Mouse (Mus musculus) midbrain, postnatal 0 days (tissue): ENCODE results near the gene Dcaf7. TPM values are rescaled to one million over a fixed set of nuclear protein-coding genes. Genes with fewer than 3 reads are reported as not detected.

Experiments used
- ATAC-seq: fragments of 200-750 bp; cut with Nextera tagmentation; 2 replicates; pipeline ENCODE4 v1.8.0; 2017; ENCODE audit warnings: moderate number of reproducible peaks, mild to moderate bottlenecking, moderate TSS enrichment, moderate library complexity; ENCODE audit not compliant: low FRiP score
- DNase-seq: peaks from one replicate; pipeline ENCODE4 v3.0.0-alpha.2; 2015; ENCODE audit warnings: low spot score
- H3K27ac ChIP-seq: fragments of 300-500 bp; sonication (generic); 2 replicates; pipeline ENCODE4 v1.5.1; 2014; ENCODE audit warnings: low read depth, mild to moderate bottlenecking, low read length, mixed read lengths
- H3K27me3 ChIP-seq: fragments of 300-500 bp; sonication (generic); 2 replicates; pipeline ENCODE4 v1.6.1; 2014; ENCODE audit warnings: low read length, control low read depth, mixed read lengths; ENCODE audit not compliant: insufficient read depth
- H3K36me3 ChIP-seq: fragments of 300-500 bp; sonication (generic); 2 replicates; pipeline ENCODE4 v1.6.1; 2014; ENCODE audit warnings: low read length, control low read depth, mixed read lengths; ENCODE audit not compliant: insufficient read depth
- H3K4me1 ChIP-seq: fragments of 300-500 bp; sonication (generic); 2 replicates; pipeline ENCODE4 v1.6.1; 2014; ENCODE audit warnings: mild to moderate bottlenecking, control low read depth, antibody characterized with exemption, low read length, mixed read lengths; ENCODE audit not compliant: insufficient read depth
- H3K4me2 ChIP-seq: fragments of 300-500 bp; sonication (generic); 2 replicates; pipeline ENCODE4 v1.6.1; 2014; ENCODE audit warnings: low read depth, mild to moderate bottlenecking, low read length, mixed read lengths; ENCODE audit not compliant: poor library complexity, severe bottlenecking
- H3K4me3 ChIP-seq: fragments of 300-500 bp; sonication (generic); 2 replicates; pipeline ENCODE4 v1.5.1; 2014; ENCODE audit warnings: low read depth, mild to moderate bottlenecking, low read length, moderate library complexity
- H3K9ac ChIP-seq: fragments of 300-500 bp; sonication (generic); replicated peaks from 2 replicates; pipeline ENCODE4 v1.6.1; 2014; ENCODE audit warnings: mild to moderate bottlenecking, low read length, moderate library complexity, mixed read lengths; ENCODE audit not compliant: poor library complexity, severe bottlenecking
- H3K9me3 ChIP-seq: fragments of 300-500 bp; sonication (generic); 2 replicates; pipeline ENCODE4 v1.6.1; 2016; ENCODE audit warnings: low read length, control low read depth
- CTCF ChIP-seq: IDR thresholded peaks from 2 replicates; pipeline ENCODE4 v1.5.1; 2016; ENCODE audit warnings: antibody characterized with exemption, mild to moderate bottlenecking
- WGBS: fragments of 180-500 bp; shearing (Covaris S2); extraction: QIAGEN DNeasy Blood & Tissue Kit; methylation state at CpG from one replicate; pipeline ENCODE4 v1.1.7; 2014; 5-methylcytosine and 5-hydroxymethylcytosine counted together
- polyA plus RNA-seq: library from polyadenylated mRNA; unstranded; fragments of >200 nt; fragmentation: Nextera tagmentation; extraction: Ambion mirVana; gene quantifications from 2 replicates; pipeline ENCODE4 v1.2.1, GENCODE M21; 2015
- total RNA-seq: library from RNA; depleted of rRNA; stranded (reverse); fragments of >200 nt; gene quantifications from 2 replicates; pipeline ENCODE4 v1.2.3, GENCODE M21; 2014

Dcaf7 gene
- total and polyA plus RNA-seq, 2 experiments from 2014 or later = 170 to 313 TPM

GRCm38 (mm10) chr11:106073774-106074173, 37.1 kb downstream of the Dcaf7 start:
- no peak overlapping the region for H3K9ac ChIP-seq
- WGBS = 87% methylated on average over 3 of the region's 3 CpGs
- no peaks in the 10 kb centered on the region for H3K4me1 ChIP-seq
- ATAC-seq (no peak), DNase-seq (no peak)
- TF ChIP-seq CTCF = no peak
- no peak overlapping the region for H3K27ac ChIP-seq
- H3K4me2 ChIP-seq = no peak overlapping the region
- H3K27me3 ChIP-seq = no peaks in the 10 kb centered on the region
- H3K36me3 ChIP-seq = peaks cover 11% of the 10 kb centered on the region
- H3K4me3 ChIP-seq = no peak overlapping the region
- no peaks in the 10 kb centered on the region for H3K9me3 ChIP-seq

DNA sequence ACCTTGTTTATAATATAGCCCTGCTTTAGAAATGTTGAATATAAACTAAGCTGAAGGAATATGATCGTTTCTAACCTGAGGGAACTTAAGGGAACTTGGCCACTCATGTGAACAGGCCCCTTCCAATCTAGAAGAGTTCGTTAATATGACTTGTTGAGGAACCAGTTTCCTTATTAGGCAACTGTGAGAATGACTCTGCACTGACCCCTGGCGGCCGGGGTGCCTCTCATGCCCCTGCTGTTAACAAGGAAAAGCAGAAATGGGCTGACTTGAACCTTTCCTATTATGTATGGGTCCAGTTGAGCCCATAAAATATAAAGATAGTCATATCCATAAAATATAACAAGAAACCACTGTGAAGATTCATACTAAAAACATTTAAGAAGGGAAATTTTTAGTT, 39.6 kb downstream of the Dcaf7 start:
- Histone ChIP-seq H3K4me1 (no peaks in the 10 kb centered on the region), H3K27me3 (no peaks in the 10 kb centered on the region), H3K4me2 (no peak overlapping the region), H3K36me3 (peaks cover 11% of the 10 kb centered on the region), H3K27ac (no peak overlapping the region), H3K9ac (no peak overlapping the region), H3K4me3 (no peak overlapping the region), H3K9me3 (no peaks in the 10 kb centered on the region)
- TF ChIP-seq CTCF = peak; percentile 77
- DNase-seq (peak; percentile 60), ATAC-seq (no peak)
- WGBS = 8% methylated on average over 4 of the region's 4 CpGs

DNA sequence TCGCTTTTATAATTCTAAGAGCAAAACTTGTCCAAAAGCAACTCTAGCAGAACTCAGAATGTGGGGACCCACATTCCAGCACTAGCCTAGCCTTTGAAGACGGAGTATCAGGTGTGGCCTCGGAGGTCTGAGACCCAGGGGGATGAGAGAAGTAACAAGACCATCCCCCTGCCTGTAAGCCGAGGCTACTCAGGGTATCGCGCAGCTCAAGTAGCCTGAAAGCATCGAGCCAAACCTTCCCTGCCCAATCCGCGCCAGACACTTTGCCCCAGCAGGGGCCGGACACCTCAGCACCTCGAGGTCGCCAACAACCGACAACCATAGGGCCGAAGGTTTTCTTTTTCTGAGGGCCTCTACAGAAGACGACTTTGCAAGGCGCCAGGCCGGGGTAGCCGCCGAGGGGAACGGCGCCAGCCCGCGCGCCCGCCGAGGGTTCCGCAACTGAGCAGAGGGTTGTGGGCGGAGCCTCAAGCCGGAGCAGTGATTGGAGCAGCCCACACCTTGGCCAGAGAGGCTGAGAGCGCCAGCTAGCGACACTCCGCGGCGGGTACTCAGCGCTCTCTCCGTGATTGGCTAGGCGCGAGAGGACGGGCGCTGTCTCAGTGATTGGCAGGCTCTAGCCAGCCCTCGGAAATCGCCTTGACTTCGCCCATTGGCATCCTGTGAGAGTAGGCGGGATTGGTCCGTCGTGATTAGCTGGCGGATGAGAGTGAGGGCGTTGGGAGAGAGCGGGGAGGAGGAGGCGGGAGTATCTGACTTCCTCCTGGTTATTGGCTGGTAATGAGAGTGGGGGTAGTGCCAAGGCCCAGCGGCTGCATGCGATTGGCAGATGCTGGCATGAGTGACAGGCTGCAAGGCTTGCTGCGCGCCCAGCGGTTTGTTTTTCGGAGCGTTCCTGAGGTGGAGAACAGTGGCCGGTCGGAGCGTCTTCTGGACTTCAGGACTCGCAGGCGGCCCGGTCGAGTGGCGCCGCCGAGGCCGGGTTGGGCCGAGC, 47.3 kb downstream of the Dcaf7 start, which contains the start of gene Map3k3:
Gene Map3k3 (plus strand): TSS at position 906 of the 994 bp plus-strand sequence.
- Histone ChIP-seq H3K9ac (peak within 1 kb of the TSS; percentile 85), H3K4me3 (peak within 1 kb of the TSS; percentile 99), H3K4me2 (peak within 1 kb of the TSS; percentile 81), H3K36me3 (no peaks in the 10 kb centered on the region), H3K4me1 (peaks cover 7% of the 10 kb centered on the region), H3K27ac (peak within 1 kb of the TSS; percentile 88), H3K9me3 (no peaks in the 10 kb centered on the region), H3K27me3 (no peaks in the 10 kb centered on the region)
- peak; percentile 99 for ATAC-seq
- peak; percentile 77 for TF ChIP-seq CTCF
- 2% methylated on average over 61 of the region's 69 CpGs for WGBS
- DNase-seq = peak; percentile 100

- H3K27me3 ChIP-seq = no peaks in the 10 kb centered on the region
- peak overlapping the region; percentile 85 for H3K9ac ChIP-seq
- no peak for TF ChIP-seq CTCF
- ATAC-seq (peak; percentile 51), DNase-seq (peak; percentile 65)
- peak overlapping the region; percentile 88 for H3K27ac ChIP-seq
- no peaks in the 10 kb centered on the region for H3K36me3 ChIP-seq
- under 1% methylated on average over 44 of the region's 61 CpGs for WGBS
- H3K4me2 ChIP-seq = peak overlapping the region; percentile 61
- H3K9me3 ChIP-seq = no peaks in the 10 kb centered on the region
- peaks cover 7% of the 10 kb centered on the region for H3K4me1 ChIP-seq
- H3K4me3 ChIP-seq = peak overlapping the region; percentile 99
Measured at GRCm38 (mm10) chr11:106084911-106085561, 48.4 kb downstream of the Dcaf7 start.

DNA sequence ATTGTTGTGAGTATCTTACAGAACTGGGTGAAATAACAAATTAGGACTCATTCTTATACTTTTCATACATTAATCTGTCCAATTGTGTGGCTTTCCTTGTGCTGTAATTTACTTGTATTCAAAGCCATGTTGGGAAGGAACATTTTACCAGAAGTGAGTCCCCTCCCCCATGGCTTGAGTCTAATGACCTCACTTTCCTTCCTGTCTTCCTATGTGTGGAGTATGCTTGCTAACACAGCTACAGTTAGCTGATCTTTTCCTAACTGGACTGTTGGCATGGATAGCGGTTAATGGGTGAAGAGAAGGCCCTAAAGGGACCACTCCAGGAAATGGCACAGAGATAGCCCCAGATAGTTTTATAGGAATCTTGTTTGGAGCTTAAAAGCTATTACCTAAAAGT, 61.6 kb downstream of the Dcaf7 start:
- no peak overlapping the region for H3K4me2 ChIP-seq
- H3K27me3 ChIP-seq = no peaks in the 10 kb centered on the region
- 95% methylated on average over 1 of the region's 1 CpGs for WGBS
- DNase-seq (no peak), ATAC-seq (no peak)
- H3K36me3 ChIP-seq = no peaks in the 10 kb centered on the region
- H3K4me1 ChIP-seq = no peaks in the 10 kb centered on the region
- no peak overlapping the region for H3K9ac ChIP-seq
- no peak overlapping the region for H3K27ac ChIP-seq
- H3K4me3 ChIP-seq = no peak overlapping the region
- no peak for TF ChIP-seq CTCF
- H3K9me3 ChIP-seq = no peaks in the 10 kb centered on the region
